Mouse (Mus musculus) spleen, adult 2 months (tissue): ENCODE results near the gene Map2k3.

Experiments
- CTCF ChIP-seq: fragments of 200-500 bp; IDR thresholded peaks from 2 replicates; pipeline ENCODE4 v1.5.1; 2011; ENCODE audit warnings: mild to moderate bottlenecking, inconsistent platforms; ENCODE audit not compliant: insufficient read depth, insufficient read length, insufficient replicate concordance; ENCODE audit errors: extremely low read depth
- POLR2A ChIP-seq: fragments of 200-500 bp; IDR thresholded peaks from 2 replicates; pipeline ENCODE4 v1.6.1; 2011; ENCODE audit warnings: low read depth, low read length, inconsistent platforms

- TF ChIP-seq CTCF, result no peak
- no peak for TF ChIP-seq POLR2A
Measured at GRCm38 (mm10) chr11:60942263-60943015, 10.6 kb downstream of the Map2k3 start.
